Mouse (Mus musculus): ENCODE measurements around the gene Epha7.

DNA sequence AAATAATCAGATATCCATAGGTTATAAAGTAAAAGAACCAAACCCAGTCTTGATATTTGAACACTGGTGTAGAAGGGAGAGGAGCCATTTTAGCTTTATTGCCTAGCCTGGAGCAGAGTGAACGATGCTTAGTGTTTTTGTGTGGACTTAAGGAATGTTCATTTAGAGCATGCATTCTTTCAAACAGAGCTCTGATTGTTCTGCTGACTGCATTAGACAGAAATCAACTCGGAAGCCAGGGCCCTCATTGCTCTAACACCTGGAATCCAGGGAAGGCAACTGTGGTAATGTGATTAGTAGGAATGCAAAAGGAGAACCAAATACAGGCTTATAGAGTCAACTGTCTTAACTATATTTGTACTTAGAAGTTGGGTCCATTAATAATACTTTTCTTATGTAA lies 53.5 kb downstream of the Epha7 start:
- TF ChIP-seq POLR2A (IDR thresholded peaks at IDR 0.05; ENCODE audit: insufficient read length, low read depth) (no peak), E2F4 (IDR thresholded peaks at IDR 0.05; ENCODE audit: insufficient read depth) (no peak), USF1 (IDR thresholded peaks at IDR 0.05; ENCODE audit: low read depth) (no peak), MAX (IDR thresholded peaks at IDR 0.05; ENCODE audit: low read depth) (no peak)

Measured in myocyte (in vitro differentiated cells).